Mouse (Mus musculus) urinary bladder, postnatal 0 days (tissue): ENCODE results near the gene Cyp2c68. TPM values are rescaled to one million over a fixed set of nuclear protein-coding genes. Genes with fewer than 3 reads are reported as not detected.

Source experiments
- polyA plus RNA-seq: library from polyadenylated mRNA; unstranded; fragments of >200 nt; fragmentation: Nextera tagmentation; extraction: Ambion mirVana; gene quantifications from 2 replicates; pipeline ENCODE4 v1.2.1, GENCODE M21; 2015

Cyp2c68 gene
- polyA plus RNA-seq = 0.53 TPM in 1 of 2 replicates, not detected in the other

GRCm38 (mm10) chr19:39740920-39741319, at the start of gene Cyp2c68:
Cyp2c68 (minus strand) TSS chr19:39741054.

GRCm38 (mm10) chr19:39648938-39649337, 91.9 kb downstream of the Cyp2c68 start, which contains the start of gene Cyp2c67:
Cyp2c67 (minus strand) TSS chr19:39649051.

Other genes starting within 250 kb of the Cyp2c68 start
- not detected in 2 replicates for gene Cyp2c39, start 230.2 kb downstream of the Cyp2c68 start, polyA plus RNA-seq
- gene Cyp2c67, start 92.0 kb downstream of the Cyp2c68 start, polyA plus RNA-seq = not detected in 2 replicates
- 0.13 TPM in 1 of 2 replicates, not detected in the other for gene Cyp2c40, start 71.8 kb upstream of the Cyp2c68 start, polyA plus RNA-seq
- gene Cyp2c69, start 145.7 kb upstream of the Cyp2c68 start, polyA plus RNA-seq = 0.12 and 0.24 TPM in 2 replicates